Mouse (Mus musculus) ZHBTc4 (cell line): Measurements from ENCODE around the gene Hnrnpdl.

Source experiments
- DNase-seq: peaks from one replicate; pipeline ENCODE4 v3.0.0-alpha.2; 2011; ENCODE audit warnings: low read depth, low spot score

The Hnrnpdl gene

GRCm38 (mm10) chr5:100005896-100006295, 33.6 kb downstream of the Hnrnpdl start:
- no peak for DNase-seq

DNA sequence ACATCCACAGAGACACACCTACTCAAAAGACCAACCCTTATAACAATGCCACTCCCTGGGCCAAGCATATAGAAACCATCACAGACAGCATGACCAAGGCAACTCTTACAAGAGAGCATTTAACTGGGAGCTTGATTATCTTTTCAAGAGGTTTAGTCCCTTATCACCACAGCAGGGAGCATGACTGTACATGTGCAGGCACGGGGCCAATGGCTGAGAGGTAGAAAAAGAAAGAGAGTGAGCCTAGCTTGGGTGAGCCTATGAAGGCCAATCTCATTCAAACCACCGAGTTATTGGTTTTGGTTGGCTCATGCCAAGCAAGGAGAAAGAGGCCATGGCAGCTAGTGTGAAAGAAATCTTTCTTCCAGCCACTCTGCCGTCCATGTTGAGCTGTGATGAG, 34.0 kb downstream of the Hnrnpdl start:
- DNase-seq, result no peak

GRCm38 (mm10) chr5:100003895-100004294, 35.6 kb downstream of the Hnrnpdl start:
- DNase-seq, result no peak

DNA sequence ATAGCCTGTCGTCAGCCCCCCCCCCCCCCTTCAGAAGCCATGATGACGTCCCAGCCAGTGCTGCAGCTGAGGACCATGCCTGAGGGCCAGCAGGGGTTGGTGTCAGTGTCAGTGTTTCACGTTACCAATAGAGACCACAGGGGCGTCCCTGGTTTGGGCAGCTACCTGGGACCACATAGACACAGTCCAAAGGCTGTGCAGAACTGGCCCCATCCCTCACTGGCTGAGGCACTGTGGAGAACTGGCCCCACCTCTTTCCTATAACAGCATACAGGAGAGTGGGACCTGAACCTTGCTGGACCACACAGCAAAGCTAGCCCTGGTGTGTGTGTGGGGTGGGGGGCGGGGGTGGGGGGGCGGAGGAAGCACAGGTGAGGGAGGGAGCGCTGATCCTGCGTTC, 39.0 kb downstream of the Hnrnpdl start:
- DNase-seq, result no peak

- no peak for DNase-seq
These were observed 39.4 kb downstream of the Hnrnpdl start for GRCm38 (mm10) chr5:100000048-100000447.

- DNase-seq, result no peak
These were observed 44.8 kb downstream of the Hnrnpdl start for GRCm38 (mm10) chr5:99994680-99995079.

DNA sequence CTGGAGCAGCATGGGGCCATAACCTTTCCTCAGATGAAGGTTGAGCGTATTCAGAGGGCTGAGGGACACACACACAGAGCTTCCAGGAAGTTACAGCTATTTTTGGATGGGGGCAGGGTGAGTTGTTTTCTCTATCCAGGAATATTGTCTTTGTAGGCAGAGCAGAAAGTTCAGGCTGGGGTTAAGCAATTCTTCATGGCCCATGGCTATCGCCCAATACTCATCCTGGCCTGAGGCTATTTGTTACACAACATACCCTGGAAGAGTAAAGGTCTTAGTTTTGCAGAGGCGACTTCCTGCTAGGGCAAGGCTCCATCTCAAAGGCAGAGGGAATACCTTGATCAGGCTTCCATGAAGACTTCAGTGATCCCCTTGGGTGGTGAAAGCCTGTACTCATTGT, 45.3 kb downstream of the Hnrnpdl start:
- no peak for DNase-seq
